Mouse (Mus musculus) kidney, postnatal 0 days (tissue): ENCODE data around the gene Cmip. TPM values are rescaled to one million over a fixed set of nuclear protein-coding genes. Genes with fewer than 3 reads are reported as not detected.

Experiments used
- ATAC-seq: fragments of 200-750 bp; cut with Nextera tagmentation; replicated peaks from 2 replicates; pipeline ENCODE4 v1.8.0; 2017; ENCODE audit warnings: low read depth, moderate number of reproducible peaks, moderate TSS enrichment, moderate library complexity; ENCODE audit not compliant: low FRiP score
- DNase-seq: peaks from one replicate; pipeline ENCODE4 v3.0.0-alpha.2; 2016; ENCODE audit warnings: low spot score
- H3K27ac ChIP-seq: fragments of 300-500 bp; sonication (generic); 2 replicates; pipeline ENCODE4 v1.5.1; 2014; ENCODE audit warnings: mild to moderate bottlenecking
- H3K27me3 ChIP-seq: fragments of 300-500 bp; sonication (generic); 2 replicates; pipeline ENCODE4 v1.6.1; 2014; ENCODE audit warnings: low read length, mixed read lengths; ENCODE audit not compliant: insufficient read depth
- H3K36me3 ChIP-seq: fragments of 300-500 bp; sonication (generic); 2 replicates; pipeline ENCODE4 v1.6.1; 2014; ENCODE audit warnings: low read length, mixed read lengths; ENCODE audit not compliant: insufficient read depth
- H3K4me1 ChIP-seq: fragments of 300-500 bp; sonication (generic); replicated peaks from 2 replicates; pipeline ENCODE4 v1.6.1; 2014; ENCODE audit warnings: antibody characterized with exemption, low read length, mixed read lengths; ENCODE audit not compliant: insufficient read depth
- H3K4me2 ChIP-seq: fragments of 300-500 bp; sonication (generic); 2 replicates; pipeline ENCODE4 v1.6.1; 2014; ENCODE audit warnings: mild to moderate bottlenecking, low read length, moderate library complexity, mixed read lengths
- H3K4me3 ChIP-seq: fragments of 300-500 bp; sonication (generic); replicated peaks from 2 replicates; pipeline ENCODE4 v1.5.1; 2014; ENCODE audit warnings: low read depth, low read length
- H3K9ac ChIP-seq: fragments of 300-500 bp; sonication (generic); 2 replicates; pipeline ENCODE4 v1.6.1; 2014; ENCODE audit warnings: low read depth, low read length
- H3K9me3 ChIP-seq: fragments of 300-500 bp; sonication (generic); replicated peaks from 2 replicates; pipeline ENCODE4 v1.6.1; 2016; ENCODE audit warnings: low read length, inconsistent platforms, mixed read lengths
- CTCF ChIP-seq: IDR thresholded peaks from 2 replicates; pipeline ENCODE4 v1.5.1; 2016; ENCODE audit warnings: antibody characterized with exemption, low read depth, mild to moderate bottlenecking, moderate library complexity
- WGBS: fragments of 180-500 bp; shearing (Covaris S2); extraction: QIAGEN DNeasy Blood & Tissue Kit; methylation state at CpG from one replicate; pipeline ENCODE4 v1.1.7; 2014; 5-methylcytosine and 5-hydroxymethylcytosine counted together
- polyA plus RNA-seq: library from polyadenylated mRNA; unstranded; fragments of >200 nt; fragmentation: Nextera tagmentation; extraction: Ambion mirVana; gene quantifications from 2 replicates; pipeline ENCODE4 v1.2.1, GENCODE M21; 2015

Gene Cmip
- polyA plus RNA-seq, 1 experiment from 2014 or later = 36.8 TPM

GRCm38 (mm10) chr8:117254496-117254895 is 2.4 kb upstream of the Cmip start:
- Histone ChIP-seq H3K9me3 (no peaks in the 10 kb centered on the region), H3K4me3 (no peak overlapping the region), H3K4me1 (peaks cover 14% of the 10 kb centered on the region), H3K9ac (no peak overlapping the region), H3K27ac (no peak overlapping the region), H3K27me3 (no peaks in the 10 kb centered on the region), H3K36me3 (no peaks in the 10 kb centered on the region), H3K4me2 (no peak overlapping the region)
- no peak for ATAC-seq
- no peak for TF ChIP-seq CTCF
- DNase-seq = no peak
- WGBS = 84% methylated on average over 6 of the region's 6 CpGs

GRCm38 (mm10) chr8:117256292-117256938 is 449 bp upstream of the Cmip start:
- 1% methylated on average over 57 of the region's 92 CpGs for WGBS
- H3K9me3 ChIP-seq = no peaks in the 10 kb centered on the region
- no peaks in the 10 kb centered on the region for H3K36me3 ChIP-seq
- peak overlapping the region; percentile 82 for H3K27ac ChIP-seq
- no peaks in the 10 kb centered on the region for H3K27me3 ChIP-seq
- H3K4me2 ChIP-seq = peak overlapping the region; percentile 88
- peak overlapping the region; percentile 86 for H3K4me3 ChIP-seq
- H3K4me1 ChIP-seq = peaks cover 32% of the 10 kb centered on the region
- peak; percentile 95 for DNase-seq
- H3K9ac ChIP-seq = peak overlapping the region; percentile 96
- ATAC-seq = peak; percentile 85
- no peak for TF ChIP-seq CTCF

DNA sequence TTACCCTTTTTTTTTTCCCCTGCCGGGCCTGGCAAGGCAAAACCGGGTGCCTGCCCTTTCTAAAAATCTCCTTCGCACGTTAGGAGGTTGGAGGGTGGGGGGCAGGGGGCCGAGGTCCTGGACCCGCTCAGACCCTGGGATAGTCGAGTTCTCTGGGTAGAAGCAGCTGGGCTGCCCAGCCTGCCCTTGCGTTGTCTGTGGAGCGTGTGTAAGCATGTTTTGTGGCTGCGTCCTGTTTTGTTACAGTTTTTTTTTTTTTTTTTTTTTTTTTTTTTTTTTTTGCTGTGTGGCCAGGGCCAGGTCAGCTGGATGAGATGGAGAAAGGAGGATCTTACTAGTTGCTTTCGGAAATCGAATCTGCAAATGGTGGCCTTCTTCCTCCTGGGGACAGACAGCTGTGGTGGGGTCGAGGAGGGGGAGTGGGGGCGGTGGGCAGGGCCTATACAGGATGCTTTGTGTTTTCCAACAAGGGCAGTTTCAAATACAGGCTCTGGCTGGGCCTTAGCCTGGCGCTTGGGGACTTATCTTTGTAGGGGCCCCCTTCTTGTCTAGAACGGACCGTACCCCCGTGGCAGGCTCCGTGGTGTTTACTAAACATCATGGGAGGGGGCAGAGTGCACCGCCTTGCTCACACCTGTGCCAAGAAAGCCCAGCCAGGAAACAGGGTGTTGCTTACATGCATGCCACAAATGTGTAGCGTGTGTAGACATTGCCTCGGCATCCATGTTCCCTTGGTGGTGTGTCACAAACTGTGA is 1.1 kb downstream of the Cmip start:
- peak overlapping the region; percentile 82 for H3K27ac ChIP-seq
- 3% methylated on average over 22 of the region's 22 CpGs for WGBS
- TF ChIP-seq CTCF = no peak
- H3K36me3 ChIP-seq = no peaks in the 10 kb centered on the region
- H3K4me3 ChIP-seq = peak overlapping the region; percentile 86
- H3K9ac ChIP-seq = peak overlapping the region; percentile 96
- DNase-seq (peak; percentile 79), ATAC-seq (no peak)
- H3K4me2 ChIP-seq = peak overlapping the region; percentile 88
- H3K27me3 ChIP-seq = no peaks in the 10 kb centered on the region
- H3K9me3 ChIP-seq = no peaks in the 10 kb centered on the region
- H3K4me1 ChIP-seq = peaks cover 42% of the 10 kb centered on the region

- Histone ChIP-seq H3K27me3 (no peaks in the 10 kb centered on the region), H3K4me1 (peaks cover 42% of the 10 kb centered on the region), H3K27ac (peak overlapping the region; percentile 82), H3K4me3 (peak overlapping the region; percentile 86), H3K9ac (peak overlapping the region; percentile 96), H3K36me3 (no peaks in the 10 kb centered on the region), H3K4me2 (peak overlapping the region; percentile 88), H3K9me3 (no peaks in the 10 kb centered on the region)
- no peak for DNase-seq
- 36% methylated on average over 6 of the region's 6 CpGs for WGBS
- no peak for ATAC-seq
- no peak for TF ChIP-seq CTCF
These were observed 1.7 kb downstream of the Cmip start for GRCm38 (mm10) chr8:117258576-117259040.

GRCm38 (mm10) chr8:117259431-117260001 is 2.7 kb downstream of the Cmip start:
- 47% methylated on average over 11 of the region's 11 CpGs for WGBS
- H3K4me1 ChIP-seq = peaks cover 42% of the 10 kb centered on the region
- ATAC-seq (no peak), DNase-seq (no peak)
- no peaks in the 10 kb centered on the region for H3K9me3 ChIP-seq
- H3K27me3 ChIP-seq = no peaks in the 10 kb centered on the region
- peak overlapping the region; percentile 88 for H3K4me2 ChIP-seq
- H3K36me3 ChIP-seq = no peaks in the 10 kb centered on the region
- TF ChIP-seq CTCF = peak; percentile 16; the same call in 1 of the 2 replicates
- peak overlapping the region; percentile 86 for H3K4me3 ChIP-seq
- peak overlapping the region; percentile 82 for H3K27ac ChIP-seq
- H3K9ac ChIP-seq = peak overlapping the region; percentile 96

- no peaks in the 10 kb centered on the region for H3K9me3 ChIP-seq
- no peaks in the 10 kb centered on the region for H3K36me3 ChIP-seq
- H3K4me1 ChIP-seq = peaks cover 42% of the 10 kb centered on the region
- peak overlapping the region; percentile 88 for H3K4me2 ChIP-seq
- DNase-seq (peak; percentile 41), ATAC-seq (peak; percentile 14; the same call in 1 of the 2 replicates)
- no peak for TF ChIP-seq CTCF
- H3K27me3 ChIP-seq = no peaks in the 10 kb centered on the region
- WGBS = 24% methylated on average over 14 of the region's 14 CpGs
- H3K27ac ChIP-seq = peak overlapping the region; percentile 82
- 0 out of 2 replicates have a peak overlapping the region, but pooled peaks have one; percentile 35 for H3K9ac ChIP-seq
- H3K4me3 ChIP-seq = no peak overlapping the region; the same call in 1 of the 2 replicates
These were observed 3.5 kb downstream of the Cmip start for GRCm38 (mm10) chr8:117260234-117260929.
